ENCODE assay signal across 19 mouse cellular contexts in genomic region chr15:95209186-95209585, GRCm38 (mm10).
A peak's percentile ranks its signal among the peaks of the same experiment; 100 is the strongest.
DNase-seq lines count a peak whose midpoint lies in the region; ATAC-seq and TF ChIP-seq lines count a peak whose summit lies in the region.
"Had no signal": no experiment of that assay in that cellular context is flagged by ENCODE, and none has a peak within 500 bp of the region (broad histone marks: within the 10 kb centered on the region; RNA-seq: fewer than 3 reads in every experiment).

No protein-coding gene starts in this region.

- H3K9me3 ChIP-seq in heart, embryonic 11.5 days (replicated peaks; ENCODE audit: control insufficient read depth, low read length) = no peaks in the 10 kb centered on the region
- H3K9me3 ChIP-seq: embryonic facial prominence, embryonic 13.5 days; forebrain, embryonic 12.5 days; heart, embryonic 13.5 days; hindbrain, embryonic 12.5 days had no signal

- no peaks in the 10 kb centered on the region for H3K36me3 ChIP-seq in heart, embryonic 11.5 days (ENCODE audit: control insufficient read depth, insufficient read depth, low read length)
- no peaks in the 10 kb centered on the region for H3K36me3 ChIP-seq in kidney, adult 2 months (ENCODE audit: control insufficient read depth, insufficient read depth, low read length)
- H3K36me3 ChIP-seq: embryonic facial prominence, embryonic 13.5 days; forebrain, embryonic 12.5 days; heart, embryonic 13.5 days; hindbrain, embryonic 12.5 days had no signal

- H3K4me3 ChIP-seq in heart, embryonic 11.5 days (ENCODE audit: low read depth, low read length) = no peak overlapping the region
- H3K4me3 ChIP-seq in kidney, adult 2 months (ENCODE audit: insufficient read depth, low read depth, low read length) = no peak overlapping the region
- H3K4me3 ChIP-seq: embryonic facial prominence, embryonic 13.5 days; forebrain, embryonic 12.5 days; heart, embryonic 13.5 days; hindbrain, embryonic 12.5 days had no signal

- H3K27me3 ChIP-seq in heart, embryonic 11.5 days (ENCODE audit: control insufficient read depth, insufficient read depth, low read length) = no peaks in the 10 kb centered on the region
- H3K27me3 ChIP-seq in kidney, adult 2 months (replicated peaks; ENCODE audit: control insufficient read depth, insufficient read depth, low read length) = no peaks in the 10 kb centered on the region
- H3K27me3 ChIP-seq: embryonic facial prominence, embryonic 13.5 days; forebrain, embryonic 12.5 days; heart, embryonic 13.5 days; hindbrain, embryonic 12.5 days had no signal

- intact Hi-C loops in heart, postnatal 14 days (cut with DNase I) = no loop called here
- intact Hi-C loops in heart, postnatal 36 days (cut with DNase I) = no loop called here

- no peak overlapping the region for H3K9ac ChIP-seq in heart, embryonic 11.5 days (ENCODE audit: low read depth, low read length)
- H3K9ac ChIP-seq: embryonic facial prominence, embryonic 13.5 days; forebrain, embryonic 12.5 days; heart, embryonic 13.5 days; hindbrain, embryonic 12.5 days had no signal

- H3K27ac ChIP-seq in heart, embryonic 11.5 days (ENCODE audit: low read depth, low read length) = no peak overlapping the region
- no peak overlapping the region for H3K27ac ChIP-seq in kidney, adult 2 months (ENCODE audit: insufficient read depth, low read depth, low read length)
- H3K27ac ChIP-seq: embryonic facial prominence, embryonic 13.5 days; forebrain, embryonic 12.5 days; heart, embryonic 13.5 days; hindbrain, embryonic 12.5 days had no signal

- peak; percentile 95 for DNase-seq in heart, adult 11 months
- DNase-seq in heart, postnatal 14 days = peak; percentile 3 to 5
- DNase-seq in heart, postnatal 36 days = no peak
- DNase-seq in kidney, postnatal 10 days = peak; percentile 15
- DNase-seq in kidney, adult 2 months = no peak
- DNase-seq: adrenal gland, adult 2 months; adrenal gland, postnatal 25 days; cerebellum, adult 18-20 months; cerebellum, adult 9-11 months; cerebellum, postnatal 36 days had no signal

- 38% methylated on average over 4 of the region's 4 CpGs for WGBS in heart, embryonic 11.5 days (ENCODE audit: insufficient replicate concordance)
- WGBS in kidney, adult 2 months = 67% methylated on average over 4 of the region's 4 CpGs

- H3K4me2 ChIP-seq in heart, embryonic 11.5 days = no peak overlapping the region
- H3K4me2 ChIP-seq: embryonic facial prominence, embryonic 13.5 days; forebrain, embryonic 12.5 days; heart, embryonic 13.5 days; hindbrain, embryonic 12.5 days had no signal

- TF ChIP-seq CTCF in kidney, adult 2 months (conservative IDR thresholded peaks at IDR 0.05; ENCODE audit: insufficient read depth, insufficient read length, low read depth, low read length) = no peak

- no peaks in the 10 kb centered on the region for H3K4me1 ChIP-seq in heart, embryonic 11.5 days (ENCODE audit: control insufficient read depth, insufficient read depth, low read length)
- no peaks in the 10 kb centered on the region for H3K4me1 ChIP-seq in kidney, adult 2 months (ENCODE audit: control insufficient read depth, insufficient read depth, low read length)
- H3K4me1 ChIP-seq: embryonic facial prominence, embryonic 13.5 days; forebrain, embryonic 12.5 days; heart, embryonic 13.5 days; hindbrain, embryonic 12.5 days had no signal

- no peak for TF ChIP-seq POLR2A in kidney, adult 2 months (IDR thresholded peaks at IDR 0.05; ENCODE audit: low read depth, low read length)

- ATAC-seq in heart, embryonic 11.5 days (replicated peaks; ENCODE audit: insufficient number of reproducible peaks, low FRiP score, low TSS enrichment) = no peak
- ATAC-seq: forebrain, embryonic 16.5 days; hindbrain, embryonic 16.5 days; inflammation-experienced regulatory T-cells, adult 6 months; intestine, postnatal 0 days had no signal

Comparison
In these comparisons a context has a peak if more than half of its experiments do, and no peak if none do; other contexts are left out.
1. DNase-seq: peak in heart, adult 11 months (single experiment), heart, postnatal 14 days (2 of 2) and kidney, postnatal 10 days (single experiment); none in heart, postnatal 36 days (0 of 2) and kidney, adult 2 months (single experiment).